Mouse (Mus musculus) left cerebral cortex, postnatal 14 days (tissue): ENCODE data around the gene Sh3pxd2b. TPM values are rescaled to one million over a fixed set of nuclear protein-coding genes. Genes with fewer than 3 reads are reported as not detected.

Experiments used
- DNase-seq, 2 experiments: peaks; one replicate each; pipeline ENCODE4 v3.0.0; 2021 to 2022; ENCODE audit warnings: low spot score in 2 of 2, mixed read lengths in 1 of 2
- intact Hi-C: fragments of 180-260 bp; cut with DNase I; formaldehyde crosslinking; loops from one replicate; pipeline ENCODE4 v1.15.1; 2025
- total RNA-seq, 2 experiments: library from RNA; stranded (reverse); gene quantifications; 2 replicates each; pipeline ENCODE4 v1.2.3; 2021

The Sh3pxd2b gene
- total RNA-seq, 2 experiments from 2014 or later, result 20.7 to 23.2 TPM

DNA sequence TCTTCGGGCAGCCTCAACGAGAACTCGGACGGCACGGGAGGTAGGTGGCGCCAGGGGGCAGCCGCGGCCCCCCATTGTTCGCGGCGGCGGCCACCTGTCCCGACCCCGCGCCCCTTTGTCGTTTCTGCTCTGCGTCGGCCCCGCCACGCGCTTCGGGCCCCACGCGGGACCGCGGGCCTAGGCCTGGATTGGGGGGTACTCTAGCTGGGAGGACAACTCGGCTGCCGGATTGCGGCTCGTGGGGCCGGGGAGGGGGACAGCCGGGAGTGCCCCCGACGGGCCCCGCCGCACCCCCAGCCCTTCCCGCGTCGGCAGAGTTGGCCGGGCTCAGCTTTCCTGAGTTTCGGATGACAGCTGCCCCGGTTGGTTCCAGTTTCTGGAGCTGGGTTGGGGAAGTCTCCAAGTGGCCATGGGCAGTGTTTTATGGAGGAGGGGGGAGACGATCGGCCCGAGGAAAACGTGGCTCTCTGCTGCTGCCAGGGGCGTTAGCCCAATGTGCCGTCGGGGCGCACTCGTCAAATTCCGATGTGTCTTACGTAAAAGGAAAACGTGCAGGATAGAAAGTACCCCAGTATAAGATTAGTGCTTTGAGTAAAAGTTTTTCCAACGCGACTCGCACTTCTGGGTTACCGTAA is 108.0 kb downstream of the Sh3pxd2b start:
- DNase-seq, result peak in 1 of 2 experiments; percentile 13

DNA sequence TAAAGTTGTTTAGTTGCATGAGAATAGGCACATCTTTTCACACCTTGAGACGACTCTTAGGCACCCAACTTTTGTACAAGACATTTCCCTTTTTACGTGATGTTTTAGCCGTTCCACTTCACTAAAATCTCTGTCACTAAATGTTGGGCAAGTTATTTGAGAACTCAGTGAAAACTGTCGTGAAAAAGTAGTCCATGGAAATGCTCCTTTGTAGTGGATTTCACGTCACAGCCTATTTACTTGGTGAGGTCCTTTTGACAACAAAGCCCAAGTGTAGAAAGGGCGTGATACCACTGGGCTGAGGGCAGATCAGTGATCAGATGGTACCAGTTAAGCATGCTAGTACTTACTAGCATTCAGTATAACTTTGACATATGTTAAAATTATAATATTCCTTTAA is 108.7 kb downstream of the Sh3pxd2b start:
- DNase-seq, result no peak
- intact Hi-C loops, result loop anchor here (10.0 kb wide), 1 partner anchor 258 kb away; no protein-coding TSS in a partner anchor

More for the DNA sequence above, 108.0 kb downstream of the Sh3pxd2b start:
- intact Hi-C loops, result loop anchor here (2.0 to 10.0 kb wide), 3 partner anchors 77 to 259 kb away; partner anchors contain the start of genes Efcab9 and Stk10

DNA sequence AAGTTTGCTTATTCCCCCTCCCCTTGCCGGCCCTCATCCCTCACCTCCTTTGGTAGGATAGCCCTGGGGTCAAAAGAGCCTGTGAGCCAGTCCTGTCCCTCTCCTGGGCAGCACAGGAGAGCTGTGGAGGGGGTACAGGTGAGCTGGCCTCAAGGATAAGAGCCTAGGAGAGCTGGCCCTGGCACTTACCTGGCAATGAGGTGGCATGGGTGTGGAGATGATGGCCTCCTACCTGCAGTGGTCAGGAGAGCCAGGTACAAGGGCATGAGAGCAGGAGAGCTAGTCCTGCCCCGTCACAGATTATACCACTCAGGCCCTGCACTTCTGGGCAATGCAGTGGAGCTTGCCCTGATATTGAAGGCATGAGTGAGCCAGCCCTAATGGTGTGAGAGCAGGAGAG is 116.7 kb downstream of the Sh3pxd2b start:
- no peak for DNase-seq
- intact Hi-C loops, result no loop called here

DNA sequence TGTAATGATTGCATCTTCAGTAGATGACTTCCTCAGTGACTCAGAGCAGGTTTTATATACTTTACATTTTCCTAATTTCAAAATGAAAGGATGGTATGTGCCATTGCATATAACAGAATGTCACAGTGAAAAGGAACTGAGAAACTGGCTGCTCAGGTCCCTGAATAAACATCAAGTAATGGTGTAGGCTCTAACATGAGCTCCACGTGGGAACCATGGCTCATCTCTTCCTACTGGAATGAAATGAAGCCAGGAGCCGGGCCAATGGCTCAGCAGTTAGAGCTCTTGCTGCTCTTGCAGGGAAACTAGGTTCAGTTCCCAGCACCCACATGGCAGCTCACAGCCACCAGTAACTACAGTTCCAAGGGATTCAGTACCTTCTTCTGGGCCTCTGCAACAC is 124.3 kb downstream of the Sh3pxd2b start:
- no peak for DNase-seq
- intact Hi-C loops, result no loop called here

DNA sequence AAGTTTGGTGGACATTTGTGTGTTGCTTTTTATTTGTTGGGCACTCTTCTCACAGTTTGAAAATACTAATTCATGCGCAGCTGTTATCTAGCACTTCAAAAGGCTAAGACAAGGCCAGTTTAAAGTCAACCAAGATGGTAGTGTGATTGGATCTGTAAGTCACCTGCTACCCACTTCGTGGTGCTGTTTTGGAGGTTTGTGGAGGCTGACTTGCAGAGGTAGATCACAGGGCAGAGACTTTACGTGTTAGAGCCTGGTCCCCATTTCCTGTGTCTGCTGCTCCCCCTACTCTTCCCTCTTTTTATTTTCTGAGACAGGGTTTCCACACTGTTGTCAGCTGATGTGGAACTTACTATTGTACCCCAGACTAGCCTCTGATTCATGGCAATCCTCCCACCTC is 127.1 kb downstream of the Sh3pxd2b start:
- no peak for DNase-seq
- intact Hi-C loops, result no loop called here

DNA sequence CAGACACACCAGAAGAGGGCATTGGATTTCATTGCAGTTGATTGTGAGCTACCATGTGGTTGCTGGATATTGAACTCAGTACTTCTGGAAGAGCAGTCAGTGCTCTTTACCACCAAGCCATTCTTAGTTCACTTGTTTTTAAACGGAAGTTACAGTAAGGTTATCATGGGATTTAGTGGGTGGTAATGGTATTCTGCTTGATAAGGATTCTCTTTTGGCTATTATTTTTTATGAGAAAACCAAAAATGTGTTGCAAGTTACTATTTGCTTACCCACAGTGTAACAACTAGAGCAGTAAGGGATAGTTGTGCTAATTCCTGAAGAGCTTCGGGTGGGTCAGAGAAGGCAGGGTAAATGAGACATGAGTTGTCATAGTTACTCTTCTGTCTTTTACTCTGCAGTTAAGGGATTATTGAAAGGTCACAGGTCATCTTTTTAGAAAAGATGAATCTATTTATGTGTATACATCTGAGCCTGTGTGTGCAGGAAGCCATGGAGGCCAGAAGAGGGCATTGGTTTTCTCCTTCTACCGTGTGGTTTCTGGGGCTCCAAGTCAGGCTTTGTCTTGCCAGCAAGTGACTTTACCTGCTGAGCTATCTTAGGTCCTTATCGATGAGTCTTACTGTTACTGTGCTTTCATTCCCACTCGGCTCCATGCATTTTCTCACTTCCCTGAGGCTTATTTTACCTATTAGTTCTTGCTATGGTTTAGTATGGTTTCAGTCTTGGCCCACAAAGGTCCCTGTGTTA is 128.0 kb downstream of the Sh3pxd2b start:
- intact Hi-C loops, result no loop called here
- no peak for DNase-seq

Other genes with a start within 250 kb of the Sh3pxd2b start
- not detected for gene Il9r, start 147.5 kb upstream of the Sh3pxd2b start, total RNA-seq
- gene Snrnp25, start 142.4 kb upstream of the Sh3pxd2b start, total RNA-seq, result 10 to 100 TPM; 24.9 to 26.2 TPM
- gene Rhbdf1, start 125.5 kb upstream of the Sh3pxd2b start, total RNA-seq, result 10 to 100 TPM; 16.5 to 18.0 TPM
- 10 to 100 TPM; 18.7 to 20.5 TPM for gene Mpg, start 121.3 kb upstream of the Sh3pxd2b start, total RNA-seq
- 10 to 100 TPM; 47.0 to 57.0 TPM for gene Nprl3, start 80.1 kb upstream of the Sh3pxd2b start, total RNA-seq
- gene Hba-x, start 71.4 kb upstream of the Sh3pxd2b start, total RNA-seq, result not detected
- gene Hba-a1, start 64.3 kb upstream of the Sh3pxd2b start, total RNA-seq, result 100 to 1,000 TPM; 855 to 863 TPM
- 1 to 10 TPM; 1.4 to 2.2 TPM for gene Hbq1b, start 60.9 kb upstream of the Sh3pxd2b start, total RNA-seq
- 100 to 1,000 TPM; 768 to 806 TPM for gene Hba-a2, start 51.3 kb upstream of the Sh3pxd2b start, total RNA-seq
- gene Hbq1a, start 47.8 kb upstream of the Sh3pxd2b start, total RNA-seq, result 1 to 10 TPM in 1 of 2 experiments, not detected in 1; 1.1 TPM
- gene Ubtd2, start 107.5 kb downstream of the Sh3pxd2b start, total RNA-seq, result 10 to 100 TPM; 52.7 to 53.0 TPM
- 1 to 10 TPM in 1 of 2 experiments, not detected in 1; 1.6 TPM for gene Efcab9, start 184.3 kb downstream of the Sh3pxd2b start, total RNA-seq
- gene Stk10, start 185.5 kb downstream of the Sh3pxd2b start, total RNA-seq, result 1 to 10 TPM; 6.3 to 7.2 TPM